Mouse (Mus musculus): ENCODE measurements around the gene Arfgap3. TPM values are rescaled to one million over a fixed set of nuclear protein-coding genes. Genes with fewer than 3 reads are reported as not detected.
A peak's percentile ranks its signal among the peaks of the same experiment; 100 is the strongest.
"Not testable (repeated sequence)": the region's sequence is repeated elsewhere in the genome, so short reads cannot be mapped to it uniquely, and the experiment has no call there.

Arfgap3 gene
- total RNA-seq, 4 experiments from 2014 or later, result 4.4 to 5.2 (median 4.8) TPM

DNA sequence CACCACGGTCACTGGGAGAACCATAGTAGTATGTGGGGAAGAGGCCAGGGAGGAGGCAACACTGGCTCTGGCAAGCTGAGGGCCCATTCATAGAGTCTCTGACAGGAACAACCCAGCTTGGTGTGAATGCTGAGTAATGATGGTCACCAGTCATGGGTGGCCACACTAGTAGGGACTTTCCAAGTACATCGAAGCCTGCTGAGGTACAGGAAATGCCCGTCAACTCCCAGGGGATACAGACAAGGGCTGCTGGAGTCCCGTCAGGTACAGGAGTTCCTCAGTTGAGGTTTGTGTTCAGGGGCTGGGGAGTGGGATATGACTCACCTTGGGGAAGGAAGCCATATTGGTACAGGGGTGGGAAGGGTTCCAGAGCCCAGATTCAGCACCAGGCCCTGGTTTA is 54.0 kb downstream of the Arfgap3 start:
- DNase-seq (ENCODE audit: low spot score in 2 of 2), result no peak

- DNase-seq (ENCODE audit: low spot score in 2 of 2), result no peak
Measured at GRCm38 (mm10) chr15:83294954-83295353, 55.1 kb downstream of the Arfgap3 start.

GRCm38 (mm10) chr15:83293706-83294645 is 56.1 kb downstream of the Arfgap3 start:
- DNase-seq (ENCODE audit: low spot score in 2 of 2), result no peak

- DNase-seq (ENCODE audit: low spot score in 2 of 2), result no peak
Measured at GRCm38 (mm10) chr15:83293144-83293543, 56.9 kb downstream of the Arfgap3 start.

GRCm38 (mm10) chr15:83292261-83293056 is 57.6 kb downstream of the Arfgap3 start:
- no peak for DNase-seq (ENCODE audit: low spot score in 2 of 2)

- DNase-seq (ENCODE audit: low spot score in 2 of 2), result no peak
Measured at GRCm38 (mm10) chr15:83290899-83291298, 59.1 kb downstream of the Arfgap3 start.

GRCm38 (mm10) chr15:83284828-83285227 is 65.2 kb downstream of the Arfgap3 start:
- DNase-seq (ENCODE audit: low spot score in 2 of 2), result no peak

GRCm38 (mm10) chr15:83282397-83282796 is 67.7 kb downstream of the Arfgap3 start:
- DNase-seq (ENCODE audit: low spot score in 2 of 2), result no peak

DNA sequence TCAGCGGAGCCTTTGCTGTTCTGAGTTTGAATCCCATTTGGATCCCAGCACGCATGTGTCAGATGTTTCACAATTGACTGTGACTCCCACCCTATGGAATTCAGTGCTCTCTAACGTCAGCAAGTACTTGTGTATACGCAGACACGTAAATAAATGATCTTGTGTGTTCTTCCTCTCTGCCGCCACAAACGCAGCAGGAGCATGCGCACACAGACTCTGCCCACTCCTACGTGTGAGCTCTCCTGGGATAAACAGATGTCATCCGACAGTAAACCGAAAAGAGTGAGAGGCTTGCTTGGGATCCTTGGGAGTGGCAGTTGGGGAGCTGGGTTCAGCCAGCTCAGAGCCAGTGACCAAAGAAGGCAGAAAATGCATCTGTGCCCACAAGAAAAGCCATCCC is 68.7 kb downstream of the Arfgap3 start:
- DNase-seq (ENCODE audit: low spot score in 2 of 2), result no peak

- no peak for DNase-seq (ENCODE audit: low spot score in 2 of 2)
Measured at GRCm38 (mm10) chr15:83278579-83278978, 71.5 kb downstream of the Arfgap3 start.

GRCm38 (mm10) chr15:83277451-83277850 is 72.6 kb downstream of the Arfgap3 start:
- DNase-seq (ENCODE audit: low spot score in 2 of 2), result no peak

GRCm38 (mm10) chr15:83274237-83274636 is 75.8 kb downstream of the Arfgap3 start:
- not testable (repeated sequence) for DNase-seq (ENCODE audit: low spot score in 2 of 2)

DNA sequence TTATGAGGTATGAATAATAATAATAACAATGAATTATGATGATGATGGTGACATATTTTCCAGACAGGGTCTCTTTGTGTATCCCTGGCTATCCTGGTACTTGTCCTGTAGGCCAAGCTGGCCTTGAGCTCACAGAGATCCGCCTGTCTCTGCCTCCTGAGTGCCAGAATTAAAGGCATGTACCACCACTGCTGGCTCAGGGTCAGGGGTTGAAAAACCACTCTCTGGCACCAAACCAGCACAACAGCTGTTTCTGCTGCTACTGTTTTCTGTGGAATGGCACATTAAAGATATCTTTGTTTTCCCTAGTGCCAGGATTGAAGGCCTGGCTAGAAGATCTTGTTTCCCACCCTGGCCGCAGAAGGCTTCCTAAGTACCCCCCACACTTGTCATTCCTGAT is 77.0 kb downstream of the Arfgap3 start:
- DNase-seq (ENCODE audit: low spot score in 2 of 2), result no peak

- not testable (repeated sequence) for DNase-seq (ENCODE audit: low spot score in 2 of 2)
Measured at GRCm38 (mm10) chr15:83271221-83271620, 78.8 kb downstream of the Arfgap3 start.

- not testable (repeated sequence) for DNase-seq (ENCODE audit: low spot score in 2 of 2)
Measured at GRCm38 (mm10) chr15:83269985-83270384, 80.1 kb downstream of the Arfgap3 start.

GRCm38 (mm10) chr15:83268428-83268827 is 81.6 kb downstream of the Arfgap3 start:
- peak; percentile 19 to 29 for DNase-seq (ENCODE audit: low spot score in 2 of 2)

- no peak for DNase-seq (ENCODE audit: low spot score in 2 of 2)
Measured at GRCm38 (mm10) chr15:83265269-83265668, 84.8 kb downstream of the Arfgap3 start.

DNA sequence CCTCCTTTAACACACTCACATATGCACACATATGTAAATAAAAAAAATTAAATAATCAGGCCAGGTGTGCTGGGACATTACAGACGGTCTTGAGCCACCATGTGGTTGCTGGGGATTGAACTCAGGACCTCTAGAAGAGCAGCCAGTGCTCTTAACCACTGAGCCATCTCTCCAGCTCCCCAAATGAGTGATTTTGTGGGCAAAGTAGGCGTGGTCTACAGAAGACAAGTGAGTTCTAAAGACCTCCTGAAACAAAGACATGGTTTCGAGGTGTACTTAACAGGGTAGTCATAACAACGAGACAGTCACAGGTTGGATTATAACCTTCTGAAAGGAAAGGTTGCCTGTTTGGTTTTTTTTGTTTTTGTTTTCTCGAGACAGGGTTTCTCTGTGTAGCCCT is 86.6 kb downstream of the Arfgap3 start:
- no peak for DNase-seq (ENCODE audit: low spot score in 2 of 2)

- DNase-seq (ENCODE audit: low spot score in 2 of 2), result no peak
Measured at GRCm38 (mm10) chr15:83257906-83258305, 92.1 kb downstream of the Arfgap3 start.

- DNase-seq (ENCODE audit: low spot score in 2 of 2), result no peak
Measured at GRCm38 (mm10) chr15:83256491-83256890, 93.6 kb downstream of the Arfgap3 start.

- no peak for DNase-seq (ENCODE audit: low spot score in 2 of 2)
Measured at GRCm38 (mm10) chr15:83255944-83256343, 94.1 kb downstream of the Arfgap3 start.

DNA sequence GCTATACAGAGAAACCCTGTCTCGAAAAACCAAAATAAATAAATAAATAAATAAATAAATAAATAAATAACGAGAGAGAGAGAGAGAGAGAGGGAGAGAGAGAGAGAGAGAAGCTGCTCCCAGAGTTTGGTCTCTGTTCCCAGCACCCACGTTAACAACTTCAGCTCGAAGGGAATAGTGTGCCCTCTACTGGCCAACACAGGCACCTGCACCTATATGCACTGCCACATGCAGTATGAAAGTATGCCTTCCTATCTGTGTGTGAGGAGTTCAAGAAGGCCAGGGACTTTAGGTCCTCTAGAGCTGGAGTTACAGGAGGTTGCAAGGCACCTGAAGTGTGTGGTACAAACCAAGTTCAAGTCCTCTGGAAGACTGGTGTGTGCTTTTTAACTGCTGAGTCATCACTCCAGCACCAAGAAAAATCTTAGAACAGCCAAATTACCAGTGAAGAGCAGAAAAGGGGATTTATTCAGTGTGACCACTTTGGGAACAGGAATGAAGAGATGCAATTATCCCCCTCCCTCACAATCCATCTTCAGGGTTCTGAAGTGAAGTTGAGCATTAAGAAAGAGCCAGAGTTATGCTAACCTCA is 94.8 kb downstream of the Arfgap3 start:
- no peak for DNase-seq (ENCODE audit: low spot score in 2 of 2)
